Mouse (Mus musculus) forebrain, embryonic 10.5 days (tissue): ENCODE data around the gene Exoc3l2. TPM values are rescaled to one million over a fixed set of nuclear protein-coding genes. Genes with fewer than 3 reads are reported as not detected.
A peak's percentile ranks its signal among the peaks of the same experiment; 100 is the strongest.

Experiments used
- DNase-seq: peaks from one replicate; pipeline ENCODE4 v3.0.0-alpha.2; 2017; ENCODE audit warnings: low spot score; ENCODE audit errors: extremely low spot score
- H3K27ac ChIP-seq: fragments of 300-500 bp; sonication (generic); 2 replicates; pipeline ENCODE4 v1.5.1; 2016; ENCODE audit warnings: mild to moderate bottlenecking
- H3K27me3 ChIP-seq: fragments of 300-500 bp; sonication (generic); 2 replicates; pipeline ENCODE4 v1.6.1; 2016; ENCODE audit warnings: mild to moderate bottlenecking; ENCODE audit not compliant: poor library complexity, severe bottlenecking
- H3K36me3 ChIP-seq: fragments of 300-500 bp; sonication (generic); replicated peaks from 2 replicates; pipeline ENCODE4 v1.6.1; 2016; ENCODE audit warnings: mild to moderate bottlenecking, moderate library complexity
- H3K4me1 ChIP-seq: fragments of 300-500 bp; sonication (generic); 2 replicates; pipeline ENCODE4 v1.6.1; 2016
- H3K4me3 ChIP-seq: fragments of 300-500 bp; sonication (generic); 2 replicates; pipeline ENCODE4 v1.5.1; 2016; ENCODE audit warnings: mild to moderate bottlenecking, moderate library complexity
- H3K9me3 ChIP-seq: fragments of 300-500 bp; sonication (generic); 2 replicates; pipeline ENCODE4 v1.6.1; 2016; ENCODE audit warnings: mild to moderate bottlenecking, moderate library complexity
- WGBS: fragments of 180-500 bp; shearing (Covaris S2); methylation state at CpG from one replicate; pipeline ENCODE4 v1.1.7; 2016; 5-methylcytosine and 5-hydroxymethylcytosine counted together
- polyA plus RNA-seq: library from polyadenylated mRNA; unstranded; fragments of >200 nt; fragmentation: Nextera tagmentation; extraction: Ambion mirVana; gene quantifications from 2 replicates; pipeline ENCODE4 v1.2.1, GENCODE M21; 2016

Exoc3l2 gene
- polyA plus RNA-seq, 1 experiment from 2014 or later, result 0.99 TPM

DNA sequence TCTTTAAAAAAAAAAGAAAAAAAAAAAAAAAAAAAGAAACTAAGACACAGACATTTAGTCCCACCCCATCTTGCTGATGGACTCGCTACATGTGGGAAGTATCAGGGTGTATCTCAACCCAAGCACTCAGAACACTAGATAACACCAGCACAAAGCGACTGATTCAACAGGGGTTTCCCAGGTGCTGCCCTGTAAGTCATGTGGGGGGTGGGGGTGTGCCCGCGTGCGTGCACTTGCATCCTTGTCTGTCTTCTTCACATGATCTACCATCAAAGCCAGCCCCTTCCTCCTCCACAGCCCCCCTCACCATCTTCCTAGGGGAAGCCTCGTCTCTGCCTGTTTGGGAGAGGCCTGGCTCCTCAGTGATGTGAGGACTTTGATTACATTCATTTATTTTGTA is 49.2 kb downstream of the Exoc3l2 start:
- Histone ChIP-seq H3K27ac (no peak overlapping the region), H3K4me3 (no peak overlapping the region), H3K4me1 (peaks cover 27% of the 10 kb centered on the region), H3K36me3 (peaks cover 7% of the 10 kb centered on the region; the same call in 1 of the 2 replicates), H3K27me3 (peaks cover 23% of the 10 kb centered on the region), H3K9me3 (no peaks in the 10 kb centered on the region)
- WGBS, result 87% methylated on average over 6 of the region's 6 CpGs
- no peak for DNase-seq

- no peaks in the 10 kb centered on the region for H3K9me3 ChIP-seq
- no peak for DNase-seq
- no peaks in the 10 kb centered on the region for H3K36me3 ChIP-seq
- peak within 1 kb of the TSS; percentile 47 for H3K4me3 ChIP-seq
- peaks cover 26% of the 10 kb centered on the region for H3K4me1 ChIP-seq
- peak within 1 kb of the TSS; percentile 56; the same call in 1 of the 2 replicates for H3K27ac ChIP-seq
- H3K27me3 ChIP-seq, result peaks cover 77% of the 10 kb centered on the region
- WGBS, result 5% methylated on average over 29 of the region's 29 CpGs
Observed at GRCm38 (mm10) chr7:19517652-19518365, 54.7 kb downstream of the Exoc3l2 start, which contains the start of gene Nkpd1. TSS of gene Nkpd1 (plus strand) at chr7:19517838.

- 5% methylated on average over 23 of the region's 23 CpGs for WGBS
- peak overlapping the region; percentile 51 for H3K27ac ChIP-seq
- H3K4me1 ChIP-seq, result peaks cover 40% of the 10 kb centered on the region
- no peaks in the 10 kb centered on the region for H3K9me3 ChIP-seq
- H3K36me3 ChIP-seq, result no peaks in the 10 kb centered on the region
- H3K27me3 ChIP-seq, result peaks cover 100% of the 10 kb centered on the region
- no peak for DNase-seq
- H3K4me3 ChIP-seq, result peak overlapping the region; percentile 44
Observed at GRCm38 (mm10) chr7:19520032-19520431, 56.9 kb downstream of the Exoc3l2 start.

- DNase-seq, result no peak
- 17% methylated on average over 72 of the region's 72 CpGs for WGBS
- Histone ChIP-seq H3K27me3 (peaks cover 82% of the 10 kb centered on the region), H3K4me1 (peaks cover 31% of the 10 kb centered on the region), H3K27ac (no peak overlapping the region), H3K9me3 (no peaks in the 10 kb centered on the region), H3K36me3 (no peaks in the 10 kb centered on the region; the same call in 1 of the 2 replicates), H3K4me3 (peak overlapping the region; percentile 55)
Observed at GRCm38 (mm10) chr7:19523017-19523756, 60.1 kb downstream of the Exoc3l2 start.

DNA sequence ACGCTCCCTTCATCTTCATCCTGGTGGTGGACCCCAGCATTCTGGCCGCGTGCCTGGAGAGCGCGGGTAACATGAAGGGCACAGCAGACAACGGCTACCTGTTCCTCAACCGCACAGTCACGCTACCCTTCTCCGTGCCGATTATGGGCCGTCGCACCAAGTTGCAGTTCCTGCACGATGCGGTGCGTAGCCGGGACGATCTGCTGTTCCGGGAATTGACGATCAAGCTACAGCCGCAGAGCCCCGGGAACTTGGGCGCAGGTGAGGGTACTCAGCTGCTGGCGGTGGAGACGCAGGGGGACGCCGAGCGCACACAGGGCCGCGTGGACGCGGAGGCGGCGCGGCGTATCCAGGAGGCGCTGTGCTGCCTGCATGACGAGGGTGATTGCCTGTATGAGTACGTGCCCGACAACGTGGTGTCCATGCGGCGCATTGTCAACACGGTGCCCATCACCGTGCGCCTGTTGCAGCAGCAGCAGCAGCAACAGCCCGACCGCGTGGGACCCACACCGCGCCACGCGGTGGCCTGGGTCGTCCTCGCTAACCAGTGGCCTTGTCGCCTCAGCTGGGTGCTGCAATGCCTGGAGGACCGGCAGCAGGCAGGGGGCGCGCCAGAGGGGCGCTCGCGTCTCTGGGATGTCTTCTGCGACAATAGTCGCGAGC is 60.8 kb downstream of the Exoc3l2 start:
- Histone ChIP-seq H3K27me3 (peaks cover 75% of the 10 kb centered on the region), H3K9me3 (no peaks in the 10 kb centered on the region), H3K4me3 (peak overlapping the region; percentile 55), H3K27ac (peak overlapping the region; percentile 66), H3K36me3 (peaks cover 6% of the 10 kb centered on the region), H3K4me1 (peaks cover 31% of the 10 kb centered on the region)
- DNase-seq, result peak; percentile 73
- 1% methylated on average over 64 of the region's 64 CpGs for WGBS

DNA sequence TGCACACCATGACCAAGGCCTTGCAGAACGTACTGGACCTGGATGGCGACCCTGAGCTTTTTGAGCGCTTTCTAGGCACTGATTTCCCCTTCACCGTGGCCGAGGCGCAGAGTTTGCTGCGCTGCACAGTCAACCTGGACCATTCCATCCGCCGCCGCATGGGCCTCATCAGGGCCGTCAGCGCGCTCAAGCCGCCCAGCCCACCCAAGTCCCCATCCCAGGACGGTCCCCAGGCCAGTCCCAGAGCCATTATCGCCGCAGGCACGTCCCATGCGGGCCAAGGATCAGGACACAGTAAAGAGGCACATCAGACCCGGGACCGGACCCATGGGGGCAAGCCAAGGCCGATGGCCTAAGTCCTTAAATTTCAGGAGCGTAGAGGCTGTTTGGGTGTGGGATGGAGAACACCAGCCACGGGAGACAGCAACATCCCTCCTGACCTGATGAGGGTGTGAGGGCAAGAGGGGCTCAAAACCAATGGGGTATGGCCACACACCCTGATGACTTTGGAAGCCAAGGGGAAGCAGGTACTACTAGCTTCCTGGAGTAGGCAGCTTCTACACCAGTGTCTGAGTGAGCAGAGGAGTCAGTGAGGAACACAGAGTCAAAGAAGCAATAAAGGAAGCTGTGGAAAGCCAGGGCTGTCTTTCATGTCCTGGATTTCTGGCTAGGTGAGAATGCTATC is 61.4 kb downstream of the Exoc3l2 start:
- WGBS, result 12% methylated on average over 24 of the region's 24 CpGs

DNA sequence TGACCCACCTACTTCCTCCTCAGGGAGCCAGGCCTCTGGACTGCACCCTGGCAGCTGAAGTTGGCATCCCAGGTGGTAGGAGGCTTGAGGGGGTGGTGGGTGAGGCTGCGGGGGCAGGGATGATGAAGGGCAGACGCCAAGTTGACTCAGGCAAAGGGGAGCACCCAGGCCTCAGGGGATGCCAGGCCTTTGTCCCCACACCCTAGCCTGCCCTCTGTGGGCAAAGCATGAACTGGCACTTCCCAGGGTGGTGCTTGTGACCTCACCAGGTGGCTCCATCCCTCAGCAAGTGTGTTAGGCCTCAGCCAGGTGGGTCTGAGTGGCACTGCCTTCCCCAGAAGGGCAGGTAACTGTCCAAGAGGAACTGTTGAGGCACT is 62.0 kb downstream of the Exoc3l2 start:
- H3K9me3 ChIP-seq, result no peaks in the 10 kb centered on the region

More for the DNA sequence above, 61.4 kb downstream of the Exoc3l2 start:
- peak overlapping the region; percentile 66; the same call in 1 of the 2 replicates for H3K27ac ChIP-seq
- H3K27me3 ChIP-seq, result peaks cover 68% of the 10 kb centered on the region
- peak overlapping the region; percentile 55 for H3K4me3 ChIP-seq
- peaks cover 30% of the 10 kb centered on the region for H3K4me1 ChIP-seq
- DNase-seq, result no peak
- no peaks in the 10 kb centered on the region for H3K9me3 ChIP-seq
- H3K36me3 ChIP-seq, result peaks cover 13% of the 10 kb centered on the region

GRCm38 (mm10) chr7:19531077-19531476 is 67.9 kb downstream of the Exoc3l2 start:
- WGBS, result 87% methylated on average over 10 of the region's 10 CpGs
- H3K9me3 ChIP-seq, result no peaks in the 10 kb centered on the region
- H3K36me3 ChIP-seq, result peaks cover 78% of the 10 kb centered on the region
- peaks cover 3% of the 10 kb centered on the region for H3K27me3 ChIP-seq
- no peak overlapping the region for H3K27ac ChIP-seq
- H3K4me1 ChIP-seq, result no peaks in the 10 kb centered on the region
- DNase-seq, result no peak
- H3K4me3 ChIP-seq, result no peak overlapping the region

More for the DNA sequence above, 62.0 kb downstream of the Exoc3l2 start:
- Histone ChIP-seq H3K4me3 (no peak overlapping the region), H3K27me3 (peaks cover 63% of the 10 kb centered on the region), H3K4me1 (peaks cover 25% of the 10 kb centered on the region), H3K27ac (no peak overlapping the region), H3K36me3 (peaks cover 18% of the 10 kb centered on the region)
- 63% methylated on average over 2 of the region's 2 CpGs for WGBS
- no peak for DNase-seq

DNA sequence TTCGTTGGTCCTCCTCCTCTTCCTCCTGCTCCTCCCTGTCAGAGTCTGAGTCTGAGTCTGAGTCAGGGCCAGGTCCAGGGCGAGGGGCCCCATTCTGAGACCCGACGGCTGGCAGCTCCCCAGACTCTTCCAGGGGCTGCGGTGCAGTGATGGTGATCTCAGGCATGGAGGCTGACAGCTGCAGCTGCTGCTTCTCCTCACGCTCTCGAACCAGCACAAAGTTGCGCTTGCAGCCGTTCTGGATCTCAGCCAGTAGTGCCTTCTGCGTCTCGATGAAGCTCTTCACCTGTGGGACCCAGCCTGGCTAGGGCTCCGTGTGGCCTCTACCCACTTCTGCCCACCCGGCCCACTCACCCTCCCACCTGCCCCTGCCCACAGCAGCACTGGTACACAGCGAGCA is 69.1 kb downstream of the Exoc3l2 start:
- H3K27me3 ChIP-seq, result no peaks in the 10 kb centered on the region
- H3K4me1 ChIP-seq, result no peaks in the 10 kb centered on the region
- no peak overlapping the region for H3K27ac ChIP-seq
- no peak for DNase-seq
- H3K4me3 ChIP-seq, result no peak overlapping the region
- 93% methylated on average over 14 of the region's 14 CpGs for whole genome bisulfite sequencing
- H3K36me3 ChIP-seq, result peaks cover 83% of the 10 kb centered on the region
- H3K9me3 ChIP-seq, result no peaks in the 10 kb centered on the region

DNA sequence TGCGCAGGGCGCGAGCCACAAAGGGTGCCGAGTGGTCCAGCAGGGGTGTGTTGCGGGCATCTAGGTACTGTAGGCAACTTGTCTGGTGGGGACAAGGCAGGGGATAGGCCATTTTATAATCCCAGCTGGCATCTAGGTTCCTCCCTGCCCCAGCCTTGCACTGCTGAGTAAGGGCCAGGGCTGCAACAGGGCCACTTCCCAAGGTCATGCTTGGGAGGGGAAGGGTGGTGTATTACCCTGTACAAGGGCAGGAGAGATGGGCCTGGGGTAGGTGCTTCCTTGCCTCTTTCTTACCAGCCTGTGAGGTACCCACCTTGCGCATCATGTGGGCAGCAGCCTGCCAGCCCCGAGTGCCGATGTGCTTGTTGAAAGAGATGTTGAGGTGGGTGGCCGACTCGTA is 71.5 kb downstream of the Exoc3l2 start:
- no peaks in the 10 kb centered on the region for H3K9me3 ChIP-seq
- H3K27ac ChIP-seq, result no peak overlapping the region
- no peaks in the 10 kb centered on the region for H3K27me3 ChIP-seq
- H3K4me1 ChIP-seq, result no peaks in the 10 kb centered on the region
- 94% methylated on average over 10 of the region's 10 CpGs for WGBS
- no peak for DNase-seq
- H3K4me3 ChIP-seq, result no peak overlapping the region
- H3K36me3 ChIP-seq, result peaks cover 80% of the 10 kb centered on the region

DNA sequence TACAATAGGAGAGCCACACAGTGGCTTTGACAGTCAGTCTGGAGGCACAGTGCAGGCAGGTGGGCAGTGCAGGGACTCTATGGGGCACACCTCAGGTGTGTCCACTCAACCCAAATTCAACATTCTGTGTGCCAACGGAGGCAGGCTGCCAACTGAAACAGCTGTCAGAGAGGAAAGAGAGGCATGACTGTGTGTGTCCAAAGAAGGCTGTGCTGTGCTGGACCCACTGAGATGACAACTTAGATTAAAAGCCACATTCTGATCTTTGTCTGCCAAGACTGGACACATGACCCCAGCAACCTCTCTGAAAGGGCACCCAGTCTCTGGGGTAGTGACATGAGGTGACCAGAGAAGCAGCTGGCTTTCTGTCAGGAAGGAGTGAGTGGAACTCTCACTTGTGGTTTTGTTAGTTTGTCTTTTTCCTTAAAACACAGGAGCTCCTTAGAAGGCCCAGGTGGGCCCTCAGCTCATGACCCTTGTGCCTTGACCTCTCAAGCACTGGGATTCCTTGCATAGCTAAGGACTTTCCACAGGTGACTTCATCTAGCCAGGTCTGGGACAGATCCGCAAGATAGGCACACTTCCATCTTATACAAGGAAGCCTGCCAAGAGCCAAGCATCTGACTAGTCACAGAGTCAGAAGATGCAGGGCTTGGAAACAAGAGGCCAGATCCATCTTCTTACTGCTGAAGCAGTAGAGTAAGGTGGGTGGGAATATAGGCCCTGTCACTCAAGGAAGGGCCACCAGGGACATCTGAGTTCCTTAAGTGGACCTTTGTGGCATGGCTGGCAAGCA is 77.8 kb downstream of the Exoc3l2 start:
- Histone ChIP-seq H3K27me3 (no peaks in the 10 kb centered on the region), H3K27ac (no peak overlapping the region), H3K4me1 (peaks cover 16% of the 10 kb centered on the region), H3K4me3 (no peak overlapping the region), H3K9me3 (no peaks in the 10 kb centered on the region), H3K36me3 (peaks cover 21% of the 10 kb centered on the region)
- no peak for DNase-seq
- 94% methylated on average over 2 of the region's 2 CpGs for WGBS
